Mouse (Mus musculus) stomach, embryonic 16.5 days (tissue): ENCODE measurements around the gene Zfp809. TPM values are rescaled to one million over a fixed set of nuclear protein-coding genes. Genes with fewer than 3 reads are reported as not detected.
A peak's percentile ranks its signal among the peaks of the same experiment; 100 is the strongest.

Experiments
- ATAC-seq: fragments of 200-750 bp; cut with Nextera tagmentation; 2 replicates; pipeline ENCODE4 v1.8.0; 2017; ENCODE audit warnings: moderate number of reproducible peaks, moderate TSS enrichment; ENCODE audit not compliant: insufficient read depth, low FRiP score
- H3K27ac ChIP-seq: fragments of 300-500 bp; sonication (generic); 2 replicates; pipeline ENCODE4 v1.5.1; 2014; ENCODE audit warnings: low read length
- H3K27me3 ChIP-seq: fragments of 300-500 bp; sonication (generic); 2 replicates; pipeline ENCODE4 v1.6.1; 2014; ENCODE audit warnings: low read length, control low read depth, mixed read lengths; ENCODE audit not compliant: control insufficient read depth, insufficient read depth
- H3K36me3 ChIP-seq: fragments of 300-500 bp; sonication (generic); 2 replicates; pipeline ENCODE4 v1.6.1; 2014; ENCODE audit warnings: low read length; ENCODE audit not compliant: control insufficient read depth, insufficient read depth
- H3K4me1 ChIP-seq: fragments of 300-500 bp; sonication (generic); 2 replicates; pipeline ENCODE4 v1.6.1; 2014; ENCODE audit warnings: low read length, control low read depth, mixed read lengths; ENCODE audit not compliant: control insufficient read depth, insufficient read depth
- H3K4me2 ChIP-seq: fragments of 300-500 bp; sonication (generic); 2 replicates; pipeline ENCODE4 v1.6.1; 2014; ENCODE audit warnings: low read depth, low read length, mixed read lengths
- H3K4me3 ChIP-seq: fragments of 300-500 bp; sonication (generic); replicated peaks from 2 replicates; pipeline ENCODE4 v1.5.1; 2014; ENCODE audit warnings: mild to moderate bottlenecking, low read length
- H3K9ac ChIP-seq: fragments of 300-500 bp; sonication (generic); 2 replicates; pipeline ENCODE4 v1.6.1; 2014; ENCODE audit warnings: low read length
- H3K9me3 ChIP-seq: fragments of 300-500 bp; sonication (generic); replicated peaks from 2 replicates; pipeline ENCODE4 v1.6.1; 2016; ENCODE audit warnings: low read length, control low read depth; ENCODE audit not compliant: control insufficient read depth
- WGBS: fragments of 180-500 bp; shearing (Covaris S2); extraction: QIAGEN DNeasy Blood & Tissue Kit; methylation state at CpG from one replicate; pipeline ENCODE4 v1.1.7; 2014; 5-methylcytosine and 5-hydroxymethylcytosine counted together
- polyA plus RNA-seq: library from polyadenylated mRNA; unstranded; fragments of >200 nt; fragmentation: Nextera tagmentation; extraction: Ambion mirVana; gene quantifications from 2 replicates; pipeline ENCODE4 v1.2.1, GENCODE M21; 2015

Gene Zfp809
- polyA plus RNA-seq, 1 experiment from 2014 or later, result 29.7 TPM

- ATAC-seq, result no peak
- Histone ChIP-seq H3K9me3 (peaks cover 5% of the 10 kb centered on the region; the same call in 1 of the 2 replicates), H3K27ac (no peak overlapping the region), H3K4me3 (peak overlapping the region; percentile 73), H3K4me2 (peak overlapping the region; percentile 84), H3K36me3 (peaks cover 14% of the 10 kb centered on the region), H3K4me1 (no peaks in the 10 kb centered on the region), H3K9ac (peak overlapping the region; percentile 87), H3K27me3 (no peaks in the 10 kb centered on the region)
- WGBS, result 82% methylated on average over 8 of the region's 8 CpGs
These were observed 33.3 kb downstream of the Zfp809 start for GRCm38 (mm10) chr9:22258784-22259183.

GRCm38 (mm10) chr9:22259184-22260091, 33.9 kb downstream of the Zfp809 start, which contains the start of gene Zfp599:
Zfp599 (minus strand) TSS chr9:22259895.
- peak; percentile 96 for ATAC-seq
- H3K4me2 ChIP-seq, result peak within 1 kb of the TSS; percentile 84
- peak within 1 kb of the TSS; percentile 87 for H3K9ac ChIP-seq
- peaks cover 4% of the 10 kb centered on the region; the same call in 1 of the 2 replicates for H3K9me3 ChIP-seq
- WGBS, result 2% methylated on average over 35 of the region's 35 CpGs
- peak within 1 kb of the TSS; percentile 27 for H3K27ac ChIP-seq
- H3K36me3 ChIP-seq, result peaks cover 9% of the 10 kb centered on the region; the same call in 1 of the 2 replicates
- peak within 1 kb of the TSS; percentile 73 for H3K4me3 ChIP-seq
- no peaks in the 10 kb centered on the region for H3K4me1 ChIP-seq
- no peaks in the 10 kb centered on the region for H3K27me3 ChIP-seq

- peak overlapping the region; percentile 73 for H3K4me3 ChIP-seq
These were observed 34.5 kb downstream of the Zfp809 start for GRCm38 (mm10) chr9:22260092-22260422.

GRCm38 (mm10) chr9:22261594-22261993, 36.1 kb downstream of the Zfp809 start:
- Histone ChIP-seq H3K36me3 (no peaks in the 10 kb centered on the region), H3K4me1 (no peaks in the 10 kb centered on the region), H3K4me2 (no peak overlapping the region), H3K27ac (no peak overlapping the region), H3K9me3 (no peaks in the 10 kb centered on the region), H3K9ac (no peak overlapping the region), H3K27me3 (no peaks in the 10 kb centered on the region), H3K4me3 (no peak overlapping the region)
- ATAC-seq, result no peak
- 52% methylated on average over 1 of the region's 1 CpGs for WGBS

More at GRCm38 (mm10) chr9:22260092-22260422, 34.5 kb downstream of the Zfp809 start:
- no peak for ATAC-seq
- Histone ChIP-seq H3K4me1 (no peaks in the 10 kb centered on the region), H3K9me3 (peaks cover 4% of the 10 kb centered on the region; the same call in 1 of the 2 replicates), H3K4me2 (peak overlapping the region; percentile 84), H3K27ac (no peak overlapping the region), H3K36me3 (peaks cover 7% of the 10 kb centered on the region; the same call in 1 of the 2 replicates), H3K9ac (no peak overlapping the region), H3K27me3 (no peaks in the 10 kb centered on the region)
- 32% methylated on average over 3 of the region's 3 CpGs for WGBS

- no peaks in the 10 kb centered on the region for H3K4me1 ChIP-seq
- H3K36me3 ChIP-seq, result no peaks in the 10 kb centered on the region
- 82% methylated on average over 10 of the region's 10 CpGs for WGBS
- H3K9me3 ChIP-seq, result no peaks in the 10 kb centered on the region
- no peak overlapping the region for H3K4me3 ChIP-seq
- no peak overlapping the region for H3K27ac ChIP-seq
- no peaks in the 10 kb centered on the region for H3K27me3 ChIP-seq
- no peak overlapping the region for H3K9ac ChIP-seq
- ATAC-seq, result no peak
- H3K4me2 ChIP-seq, result no peak overlapping the region
These were observed 37.1 kb downstream of the Zfp809 start for GRCm38 (mm10) chr9:22262611-22263010.

GRCm38 (mm10) chr9:22268886-22269285, 43.4 kb downstream of the Zfp809 start:
- Histone ChIP-seq H3K4me1 (no peaks in the 10 kb centered on the region), H3K9me3 (no peaks in the 10 kb centered on the region), H3K27me3 (no peaks in the 10 kb centered on the region), H3K36me3 (no peaks in the 10 kb centered on the region), H3K27ac (no peak overlapping the region), H3K9ac (no peak overlapping the region), H3K4me3 (no peak overlapping the region), H3K4me2 (no peak overlapping the region)
- no peak for ATAC-seq
- WGBS, result 86% methylated on average over 1 of the region's 1 CpGs

- WGBS, result 94% methylated on average over 4 of the region's 4 CpGs
- H3K9me3 ChIP-seq, result peaks cover 46% of the 10 kb centered on the region
These were observed 53.2 kb downstream of the Zfp809 start for GRCm38 (mm10) chr9:22278733-22279132.

More at GRCm38 (mm10) chr9:22278733-22279132, 53.2 kb downstream of the Zfp809 start:
- Histone ChIP-seq H3K36me3 (peaks cover 70% of the 10 kb centered on the region), H3K9ac (no peak overlapping the region), H3K4me1 (no peaks in the 10 kb centered on the region), H3K4me3 (no peak overlapping the region), H3K27me3 (no peaks in the 10 kb centered on the region), H3K4me2 (no peak overlapping the region), H3K27ac (no peak overlapping the region)
- no peak for ATAC-seq

Other genes with a start within 250 kb of the Zfp809 start
- 6.1 and 6.2 TPM in 2 replicates for gene Rgl3, start 236.3 kb upstream of the Zfp809 start, polyA plus RNA-seq
- gene Ccdc151, start 223.1 kb upstream of the Zfp809 start, polyA plus RNA-seq, result 0.53 and 0.59 TPM in 2 replicates
- 102 TPM in 2 replicates for gene Prkcsh, start 222.9 kb upstream of the Zfp809 start, polyA plus RNA-seq
- gene Elavl3, start 173.7 kb upstream of the Zfp809 start, polyA plus RNA-seq, result 1.9 and 2.1 TPM in 2 replicates
- gene Gm49318, start 154.5 kb upstream of the Zfp809 start, polyA plus RNA-seq, result not detected in 2 replicates
- gene Zfp653, start 154.3 kb upstream of the Zfp809 start, polyA plus RNA-seq, result 11.2 and 11.7 TPM in 2 replicates
- 43.5 and 43.9 TPM in 2 replicates for gene Ecsit, start 140.3 kb upstream of the Zfp809 start, polyA plus RNA-seq
- gene Cnn1, start 126.5 kb upstream of the Zfp809 start, polyA plus RNA-seq, result 505 and 582 TPM in 2 replicates
- 152 and 158 TPM in 2 replicates for gene Elof1, start 108.5 kb upstream of the Zfp809 start, polyA plus RNA-seq
- 42.2 and 45.3 TPM in 2 replicates for gene Acp5, start 90.0 kb upstream of the Zfp809 start, polyA plus RNA-seq
- gene Pigyl, start 68.9 kb upstream of the Zfp809 start, polyA plus RNA-seq, result 90.4 and 93.4 TPM in 2 replicates
- 1.0 and 1.9 TPM in 2 replicates for gene Zfp872, start 37.6 kb upstream of the Zfp809 start, polyA plus RNA-seq
- 2.7 and 3.3 TPM in 2 replicates for gene Zfp599, start 34.2 kb downstream of the Zfp809 start, polyA plus RNA-seq
- 13.6 and 15.2 TPM in 2 replicates for gene Zfp810, start 81.9 kb downstream of the Zfp809 start, polyA plus RNA-seq
- gene Anln, start 163.5 kb downstream of the Zfp809 start, polyA plus RNA-seq, result 57.6 and 58.0 TPM in 2 replicates
- 4.4 and 5.3 TPM in 2 replicates for gene 9530077C05Rik, start 185.8 kb downstream of the Zfp809 start, polyA plus RNA-seq
- gene Gm17545, start 228.6 kb downstream of the Zfp809 start, polyA plus RNA-seq, result not detected in 2 replicates
- 51.8 and 56.8 TPM in 2 replicates for gene Rp9, start 244.0 kb downstream of the Zfp809 start, polyA plus RNA-seq